ENCODE assay signal across 34 mouse cellular contexts in the genomic region with DNA sequence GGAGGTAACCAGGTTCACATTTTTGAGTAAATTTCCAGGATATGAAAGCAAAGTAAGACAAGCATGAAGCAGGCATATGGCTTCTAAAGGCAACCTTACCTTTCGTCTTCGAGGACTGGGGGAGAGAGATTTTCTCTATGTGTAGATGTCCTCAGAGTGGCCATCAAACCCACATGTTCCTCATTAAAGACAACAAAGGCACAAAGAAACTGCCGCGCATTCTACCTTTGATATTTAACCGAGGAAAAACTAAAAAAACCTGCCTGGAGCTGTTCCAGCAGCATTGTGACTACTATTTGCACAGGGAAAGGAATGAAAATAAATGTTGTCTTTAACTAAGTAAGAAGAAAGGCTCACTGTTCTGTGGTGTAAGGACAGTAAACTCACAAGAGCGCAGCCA.
DNase-seq lines count a peak whose midpoint lies in the region; ATAC-seq and TF ChIP-seq lines count a peak whose summit lies in the region.
"Had no signal": no experiment of that assay in that cellular context is flagged by ENCODE, and none has a peak within 500 bp of the region (broad histone marks: within the 10 kb centered on the region; RNA-seq: fewer than 3 reads in every experiment).

No protein-coding gene starts in this region.

- H3K4me3 ChIP-seq in embryonic facial prominence, embryonic 12.5 days: no peak overlapping the region
- H3K4me3 ChIP-seq in limb, embryonic 10.5 days: no peak overlapping the region
- H3K4me3 ChIP-seq: erythroblast, embryonic 14.5 days; forebrain, embryonic 12.5 days; gastrocnemius, adult 2 months; heart, adult 2 months; heart, embryonic 12.5 days; hindbrain, embryonic 10.5 days; intestine, embryonic 15.5 days; lung, embryonic 15.5 days; megakaryocyte, embryonic 14.5 days; midbrain, embryonic 13.5 days; neural tube, embryonic 15.5 days had no signal

- H3K4me2 ChIP-seq in embryonic facial prominence, embryonic 12.5 days (replicated peaks): peak overlapping the region; percentile 21; the same call in 1 of the 2 replicates
- H3K4me2 ChIP-seq: forebrain, embryonic 12.5 days; heart, embryonic 12.5 days; intestine, embryonic 15.5 days; lung, embryonic 15.5 days; midbrain, embryonic 13.5 days; neural tube, embryonic 15.5 days had no signal

- H3K4me1 ChIP-seq in embryonic facial prominence, embryonic 12.5 days: peaks cover 4% of the 10 kb centered on the region; the same call in 1 of the 2 replicates
- H3K4me1 ChIP-seq in limb, embryonic 10.5 days: peaks cover 9% of the 10 kb centered on the region
- H3K4me1 ChIP-seq: hindbrain, embryonic 10.5 days; intestine, embryonic 15.5 days; lung, embryonic 15.5 days; megakaryocyte, embryonic 14.5 days had no signal

- 24% methylated on average over 6 of the region's 6 CpGs for WGBS in embryonic facial prominence, embryonic 12.5 days
- WGBS in limb, embryonic 10.5 days: 43% methylated on average over 6 of the region's 6 CpGs

- no peaks in the 10 kb centered on the region for H3K27me3 ChIP-seq in embryonic facial prominence, embryonic 12.5 days
- no peaks in the 10 kb centered on the region for H3K27me3 ChIP-seq in limb, embryonic 10.5 days (ENCODE audit: low read depth, poor library complexity, severe bottlenecking)
- H3K27me3 ChIP-seq: forebrain, embryonic 12.5 days; heart, embryonic 12.5 days; intestine, embryonic 15.5 days; lung, embryonic 15.5 days; megakaryocyte, embryonic 14.5 days; midbrain, embryonic 13.5 days; neural tube, embryonic 15.5 days had no signal

- no peak for ATAC-seq in embryonic facial prominence, embryonic 12.5 days (ENCODE audit: insufficient number of reproducible peaks, insufficient read depth, low FRiP score, low TSS enrichment)
- ATAC-seq: activated CD4-positive, CD25-positive, alpha-beta regulatory T cell, adult 4 months; hindbrain, embryonic 16.5 days; intestine, embryonic 15.5 days; midbrain, embryonic 13.5 days had no signal

- no peak for TF ChIP-seq CTCF in brain, embryonic 14.5 days (IDR thresholded peaks at IDR 0.05; ENCODE audit: borderline replicate concordance, extremely low read depth, insufficient read depth, insufficient read length)

- H3K27ac ChIP-seq in embryonic facial prominence, embryonic 12.5 days: no peak overlapping the region
- peak overlapping the region; percentile 62 for H3K27ac ChIP-seq in limb, embryonic 10.5 days
- H3K27ac ChIP-seq: forebrain, embryonic 12.5 days; gastrocnemius, adult 2 months; heart, adult 2 months; hindbrain, embryonic 10.5 days; intestine, embryonic 15.5 days; liver, embryonic 14.5 days; lung, embryonic 15.5 days; midbrain, embryonic 13.5 days; neural tube, embryonic 15.5 days had no signal

- no peaks in the 10 kb centered on the region for H3K36me3 ChIP-seq in embryonic facial prominence, embryonic 12.5 days
- no peaks in the 10 kb centered on the region for H3K36me3 ChIP-seq in limb, embryonic 10.5 days
- H3K36me3 ChIP-seq: forebrain, embryonic 12.5 days; heart, embryonic 12.5 days; hindbrain, embryonic 10.5 days; intestine, embryonic 15.5 days; lung, embryonic 15.5 days; midbrain, embryonic 13.5 days; neural tube, embryonic 15.5 days had no signal

- DNase-seq in ZHBTc4 (ENCODE audit: low read depth, low spot score): peak; percentile 16
- DNase-seq in brain, embryonic 14.5 days (ENCODE audit: low read depth): peak; percentile 21
- no peak for DNase-seq in limb, embryonic 10.5 days (ENCODE audit: low spot score)
- no peak for DNase-seq in layer of hippocampus, postnatal 10 days (ENCODE audit: low spot score in 2 of 2)
- no peak for DNase-seq in frontal cortex, adult 2 months (ENCODE audit: extremely low spot score in 1 of 2, low spot score in 1 of 2)
- DNase-seq in kidney, adult 18-20 months: no peak
- DNase-seq in adrenal gland, adult 8-10 months: no peak
- DNase-seq: adrenal gland, adult 2 months; B cell, adult 2 months; cerebellum, adult 8-10 months; cerebellum, postnatal 25 days; gastrocnemius, adult 2 months; gastrocnemius, postnatal 36 days; heart, adult 2 months; kidney, adult 9 months; kidney, postnatal 10 days; liver; lung, postnatal 36 days; right cerebral cortex, adult 18-20 months; spleen, adult 18-20 months; thymus, postnatal 14 days had no signal

- no peaks in the 10 kb centered on the region for H3K9me3 ChIP-seq in embryonic facial prominence, embryonic 12.5 days
- no peaks in the 10 kb centered on the region for H3K9me3 ChIP-seq in limb, embryonic 10.5 days (replicated peaks)
- H3K9me3 ChIP-seq: forebrain, embryonic 12.5 days; heart, embryonic 12.5 days; hindbrain, embryonic 10.5 days; intestine, embryonic 15.5 days; lung, embryonic 15.5 days; midbrain, embryonic 13.5 days; neural tube, embryonic 15.5 days had no signal

- no peak overlapping the region for H3K9ac ChIP-seq in embryonic facial prominence, embryonic 12.5 days
- H3K9ac ChIP-seq: forebrain, embryonic 12.5 days; heart, embryonic 12.5 days; intestine, embryonic 15.5 days; liver, embryonic 14.5 days; lung, embryonic 15.5 days; midbrain, embryonic 13.5 days; neural tube, embryonic 15.5 days had no signal

- TF ChIP-seq POLR2A in brain, embryonic 14.5 days (IDR thresholded peaks at IDR 0.05; ENCODE audit: borderline replicate concordance, extremely low read depth, insufficient read depth, insufficient read length, poor library complexity, severe bottlenecking): no peak

Comparison
In these comparisons a context has a peak if more than half of its experiments do, and no peak if none do; other contexts are left out.
1. DNase-seq: peak in ZHBTc4 (single experiment) and brain, embryonic 14.5 days (single experiment); none in limb, embryonic 10.5 days (single experiment), layer of hippocampus, postnatal 10 days (0 of 2), frontal cortex, adult 2 months (0 of 2), kidney, adult 18-20 months (single experiment) and adrenal gland, adult 8-10 months (single experiment).